ENCODE assay signal across 19 mouse cellular contexts in genomic region chr14:58938601-58938970, GRCm38 (mm10).
DNase-seq lines count a peak whose midpoint lies in the region; ATAC-seq lines count a peak whose summit lies in the region.
"Had no signal": no experiment of that assay in that cellular context is flagged by ENCODE, and none has a peak within 500 bp of the region (broad histone marks: within the 10 kb centered on the region; RNA-seq: fewer than 3 reads in every experiment).

No protein-coding gene starts in this region.

- no peaks in the 10 kb centered on the region for H3K27me3 ChIP-seq in forebrain, embryonic 13.5 days
- H3K27me3 ChIP-seq in forebrain, embryonic 11.5 days (ENCODE audit: control insufficient read depth, insufficient read depth, low read length): no peaks in the 10 kb centered on the region
- H3K27me3 ChIP-seq in kidney, embryonic 15.5 days: peaks cover 23% of the 10 kb centered on the region
- no peaks in the 10 kb centered on the region for H3K27me3 ChIP-seq in midbrain, embryonic 15.5 days (replicated peaks)
- H3K27me3 ChIP-seq: heart, embryonic 13.5 days; limb, embryonic 12.5 days; liver, embryonic 12.5 days; megakaryocyte, embryonic 14.5 days; Patski had no signal

- no peak overlapping the region for H3K4me2 ChIP-seq in forebrain, embryonic 13.5 days
- H3K4me2 ChIP-seq in forebrain, embryonic 11.5 days (ENCODE audit: low read depth, low read length, severe bottlenecking): no peak overlapping the region
- H3K4me2 ChIP-seq in kidney, embryonic 15.5 days: no peak overlapping the region
- no peak overlapping the region for H3K4me2 ChIP-seq in midbrain, embryonic 15.5 days
- H3K4me2 ChIP-seq: limb, embryonic 12.5 days; liver, embryonic 12.5 days had no signal

- peak; percentile 10; the same call in 1 of the 2 replicates for ATAC-seq in forebrain, embryonic 13.5 days
- ATAC-seq in forebrain, embryonic 11.5 days (replicated peaks; ENCODE audit: low FRiP score): no peak
- 0 out of 2 replicates have a peak, but pooled peaks have one; percentile 18 for ATAC-seq in kidney, embryonic 15.5 days (replicated peaks; ENCODE audit: low FRiP score)
- 0 out of 2 replicates have a peak, but pooled peaks have one; percentile 24 for ATAC-seq in midbrain, embryonic 15.5 days (replicated peaks)
- ATAC-seq: inflammation-experienced regulatory T-cells, adult 6 months; liver, embryonic 12.5 days; Patski had no signal

- H3K4me1 ChIP-seq in forebrain, embryonic 13.5 days: peaks cover 23% of the 10 kb centered on the region
- H3K4me1 ChIP-seq in forebrain, embryonic 11.5 days (replicated peaks; ENCODE audit: control insufficient read depth, insufficient read depth, low read length): peaks cover 5% of the 10 kb centered on the region; the same call in 1 of the 2 replicates
- peaks cover 11% of the 10 kb centered on the region for H3K4me1 ChIP-seq in kidney, embryonic 15.5 days
- H3K4me1 ChIP-seq in midbrain, embryonic 15.5 days: peaks cover 15% of the 10 kb centered on the region
- H3K4me1 ChIP-seq: limb, embryonic 12.5 days; liver, embryonic 12.5 days; megakaryocyte, embryonic 14.5 days had no signal

- no peak overlapping the region for H3K9ac ChIP-seq in forebrain, embryonic 13.5 days
- no peak overlapping the region for H3K9ac ChIP-seq in forebrain, embryonic 11.5 days (ENCODE audit: low read length)
- no peak overlapping the region for H3K9ac ChIP-seq in kidney, embryonic 15.5 days
- H3K9ac ChIP-seq in midbrain, embryonic 15.5 days: no peak overlapping the region
- H3K9ac ChIP-seq: heart, embryonic 13.5 days; limb, embryonic 12.5 days; liver, embryonic 12.5 days had no signal

- no peak overlapping the region for H3K27ac ChIP-seq in forebrain, embryonic 13.5 days
- no peak overlapping the region for H3K27ac ChIP-seq in forebrain, embryonic 11.5 days (ENCODE audit: low read depth, low read length)
- H3K27ac ChIP-seq in kidney, embryonic 15.5 days: no peak overlapping the region
- no peak overlapping the region for H3K27ac ChIP-seq in midbrain, embryonic 15.5 days
- H3K27ac ChIP-seq: heart, embryonic 13.5 days; limb, embryonic 12.5 days; liver, embryonic 12.5 days had no signal

- H3K36me3 ChIP-seq in forebrain, embryonic 13.5 days (ENCODE audit: poor library complexity, severe bottlenecking): no peaks in the 10 kb centered on the region
- H3K36me3 ChIP-seq in forebrain, embryonic 11.5 days (ENCODE audit: control insufficient read depth, insufficient read depth, low read length): no peaks in the 10 kb centered on the region
- no peaks in the 10 kb centered on the region for H3K36me3 ChIP-seq in kidney, embryonic 15.5 days
- no peaks in the 10 kb centered on the region for H3K36me3 ChIP-seq in midbrain, embryonic 15.5 days (replicated peaks)
- H3K36me3 ChIP-seq: heart, embryonic 13.5 days; limb, embryonic 12.5 days; liver, embryonic 12.5 days had no signal

- H3K4me3 ChIP-seq in forebrain, embryonic 13.5 days: no peak overlapping the region
- no peak overlapping the region for H3K4me3 ChIP-seq in forebrain, embryonic 11.5 days (ENCODE audit: low read depth, low read length)
- H3K4me3 ChIP-seq in kidney, embryonic 15.5 days (replicated peaks): no peak overlapping the region
- no peak overlapping the region for H3K4me3 ChIP-seq in midbrain, embryonic 15.5 days
- H3K4me3 ChIP-seq: heart, embryonic 13.5 days; limb, embryonic 12.5 days; liver, embryonic 12.5 days; megakaryocyte, embryonic 14.5 days; myocyte had no signal

- no peaks in the 10 kb centered on the region for H3K9me3 ChIP-seq in forebrain, embryonic 13.5 days (replicated peaks)
- no peaks in the 10 kb centered on the region for H3K9me3 ChIP-seq in forebrain, embryonic 11.5 days (ENCODE audit: control insufficient read depth, low read length)
- H3K9me3 ChIP-seq in kidney, embryonic 15.5 days (replicated peaks): no peaks in the 10 kb centered on the region
- no peaks in the 10 kb centered on the region for H3K9me3 ChIP-seq in midbrain, embryonic 15.5 days
- H3K9me3 ChIP-seq: heart, embryonic 13.5 days; limb, embryonic 12.5 days; liver, embryonic 12.5 days had no signal

- WGBS in forebrain, embryonic 13.5 days: 17% methylated on average over 5 of the region's 5 CpGs
- 29% methylated on average over 5 of the region's 5 CpGs for WGBS in forebrain, embryonic 11.5 days
- WGBS in kidney, embryonic 15.5 days: 60% methylated on average over 5 of the region's 5 CpGs
- 30% methylated on average over 5 of the region's 5 CpGs for WGBS in midbrain, embryonic 15.5 days

- no peak for DNase-seq in forebrain, embryonic 11.5 days (ENCODE audit: low spot score)
- no peak for DNase-seq in kidney, adult 9 months
- peak; percentile 13 for DNase-seq in ZHBTc4 (ENCODE audit: low read depth, low spot score)
- DNase-seq in heart, postnatal 4 days: no peak
- DNase-seq: adrenal gland, postnatal 25 days; gastrocnemius, postnatal 10 days; heart, adult 18-20 months; lung, adult 2 months; thymus, postnatal 25 days had no signal
